Mouse (Mus musculus): ENCODE measurements around the gene Smchd1. TPM values are rescaled to one million over a fixed set of nuclear protein-coding genes. Genes with fewer than 3 reads are reported as not detected.

Smchd1 gene
- total RNA-seq, 2 experiments from 2014 or later: 28.8 to 33.8 TPM

DNA sequence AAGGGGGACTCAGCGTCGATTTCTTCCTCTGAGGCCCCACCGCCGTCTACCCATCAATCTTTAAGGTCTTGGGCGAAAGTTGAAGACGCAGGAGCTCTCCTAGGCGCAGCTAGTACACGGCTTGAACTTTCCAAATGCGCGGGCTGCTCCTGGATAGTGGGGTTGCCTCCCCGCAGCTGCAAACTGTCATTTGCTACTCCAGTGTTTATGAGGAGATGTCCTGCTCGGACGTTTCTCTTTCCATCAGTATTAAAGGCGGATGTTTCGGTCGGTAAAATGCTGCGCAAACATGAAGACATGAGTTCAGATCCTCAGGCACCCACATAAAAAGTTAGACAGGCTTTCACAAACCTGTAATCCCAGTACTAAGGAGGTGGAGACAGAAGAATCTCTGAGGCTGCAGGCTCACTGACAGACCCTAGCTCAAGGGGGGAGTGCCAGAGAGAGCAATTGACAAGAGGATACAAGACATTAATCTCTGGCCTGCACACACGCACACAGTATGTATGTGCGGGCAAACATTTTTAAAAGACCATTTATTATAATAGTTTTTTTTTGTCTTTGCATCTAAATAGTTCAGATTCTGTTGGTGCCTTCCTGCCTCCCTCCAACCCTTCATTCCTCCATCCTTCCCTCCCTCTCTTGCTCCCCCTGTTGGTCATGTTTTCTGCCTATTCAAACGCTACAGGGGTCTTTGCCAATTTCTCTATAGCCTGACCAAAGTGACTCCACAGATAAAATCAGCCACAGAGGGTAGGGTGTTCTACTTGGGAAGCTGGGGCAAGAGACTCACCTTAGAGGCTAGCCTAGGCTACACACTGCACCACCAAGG lies 163.6 kb downstream of the Smchd1 start, which contains the start of gene Emilin2:
Gene Emilin2 (minus strand): TSS at position 639 of the 832 bp plus-strand sequence.
- DNase-seq (ENCODE audit: extremely low spot score in 1 of 2, low spot score in 1 of 2): peak in 1 of 2 experiments; percentile 23

DNA sequence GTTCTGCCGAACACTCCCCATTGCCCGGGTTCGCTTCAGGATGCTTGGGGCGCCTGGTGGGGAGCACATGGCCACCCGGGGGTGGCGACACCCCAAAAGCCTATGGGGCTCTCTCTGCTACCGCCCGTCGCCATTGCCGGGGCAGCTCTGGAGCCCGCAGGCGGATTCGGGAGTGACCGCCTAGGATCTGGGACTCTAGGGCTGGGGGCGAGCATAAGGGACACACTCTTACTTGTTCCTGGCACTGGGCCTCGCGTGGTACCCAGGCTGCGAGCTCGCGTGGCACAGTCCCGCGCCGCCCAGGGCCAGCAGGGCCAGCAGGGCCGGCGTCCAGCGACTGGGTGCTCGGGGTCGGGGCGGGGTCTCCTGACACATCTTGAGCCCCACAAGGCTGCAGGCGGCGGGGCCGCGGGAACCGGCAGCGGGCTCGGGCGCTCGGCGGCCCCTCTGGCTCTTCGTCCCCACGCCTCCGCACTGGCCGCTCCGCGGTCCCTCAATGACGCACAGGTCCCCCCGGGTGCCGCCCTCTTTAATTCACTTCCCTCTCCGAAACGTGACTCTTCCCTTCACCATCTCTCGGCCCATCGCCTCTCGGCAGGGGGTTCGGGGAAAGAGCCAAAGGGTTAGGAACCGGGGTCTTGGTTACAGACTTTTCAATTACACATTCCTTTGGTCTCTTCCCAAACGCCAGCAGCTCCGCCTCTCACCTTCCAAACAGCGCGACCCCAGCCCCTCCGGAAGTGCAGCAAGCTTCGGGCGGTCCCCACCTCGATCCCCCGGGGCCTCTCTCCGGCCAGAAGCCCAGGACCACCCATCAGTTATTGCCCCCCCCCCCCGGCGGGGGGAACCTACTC lies 164.4 kb downstream of the Smchd1 start:
- no peak for DNase-seq (ENCODE audit: extremely low spot score in 1 of 2, low spot score in 1 of 2)

DNA sequence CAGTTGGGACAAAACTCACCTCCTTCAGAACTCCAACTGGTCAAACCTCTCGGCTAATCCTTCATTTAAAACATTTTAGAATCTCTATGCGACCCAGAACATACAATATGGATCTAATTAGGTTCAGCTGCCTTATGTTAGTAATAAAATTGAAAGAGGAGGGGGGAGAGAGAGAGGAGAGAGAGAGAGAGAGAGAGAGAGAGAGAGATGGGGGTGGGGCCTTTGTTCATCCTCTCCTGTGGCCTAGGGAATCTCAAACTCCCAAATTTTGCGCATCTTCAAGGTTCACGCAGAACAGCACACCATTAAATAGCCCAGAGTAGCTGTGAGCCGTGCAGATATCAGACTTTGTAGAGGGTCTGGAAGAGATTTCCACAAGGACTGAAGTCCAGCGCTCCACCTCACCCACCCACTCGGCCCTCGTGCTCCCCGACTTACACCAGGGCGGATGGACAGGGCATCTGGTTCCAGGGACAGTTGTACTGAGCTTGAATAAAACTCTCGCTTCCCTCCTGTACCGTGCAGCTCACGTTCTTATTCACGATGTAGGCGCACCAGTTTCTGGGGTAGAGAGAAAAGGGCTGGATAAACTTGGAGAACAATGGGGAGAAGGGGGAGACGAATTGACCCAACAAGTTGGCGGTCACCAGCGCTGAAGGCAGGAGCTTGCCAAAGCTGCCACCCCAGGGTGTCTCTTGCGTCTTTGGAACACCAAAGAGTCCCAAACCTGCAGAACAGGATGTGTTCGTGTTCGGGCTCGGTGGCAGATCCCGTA lies 165.2 kb downstream of the Smchd1 start:
- no peak for DNase-seq (ENCODE audit: extremely low spot score in 1 of 2, low spot score in 1 of 2)

DNA sequence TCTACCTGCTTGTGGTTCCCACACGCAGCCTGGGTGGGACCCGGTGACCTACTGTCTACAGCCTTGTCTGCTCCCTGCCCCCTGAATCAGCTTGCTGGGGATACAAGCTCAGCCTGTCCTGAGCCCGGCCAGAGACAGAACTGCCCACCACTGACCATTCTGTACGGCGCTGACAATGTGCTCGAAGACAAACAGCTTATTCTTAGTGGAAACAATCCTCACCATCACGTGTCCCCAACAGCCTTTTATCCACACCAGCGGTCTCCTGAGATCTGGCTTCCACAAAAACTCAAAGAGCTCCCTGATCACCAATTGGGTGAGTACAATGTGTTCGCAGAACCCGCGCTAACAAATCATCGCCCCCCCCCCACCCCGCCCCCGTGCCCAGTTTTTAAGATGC lies 166.0 kb downstream of the Smchd1 start:
- DNase-seq (ENCODE audit: extremely low spot score in 1 of 2, low spot score in 1 of 2): no peak

DNA sequence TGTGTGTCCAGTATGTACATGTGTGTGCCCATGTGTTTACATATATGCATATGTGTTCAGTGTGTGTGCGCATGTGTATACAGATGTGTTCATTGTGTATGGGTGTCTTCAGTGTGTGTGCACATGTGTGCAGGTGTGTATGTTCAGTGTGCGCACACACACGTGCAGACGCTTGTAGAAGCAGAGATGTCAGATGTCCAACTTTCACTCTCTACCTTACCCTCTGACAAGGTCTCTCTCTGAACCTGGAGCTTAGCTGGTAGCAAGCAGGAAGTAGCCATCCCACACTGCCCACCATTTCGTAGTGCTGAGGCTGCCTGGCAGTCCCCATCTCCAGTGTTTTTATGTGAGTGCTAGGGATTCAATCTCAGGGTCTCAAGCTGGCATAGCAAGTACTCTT lies 166.8 kb downstream of the Smchd1 start:
- DNase-seq (ENCODE audit: extremely low spot score in 1 of 2, low spot score in 1 of 2): no peak

DNA sequence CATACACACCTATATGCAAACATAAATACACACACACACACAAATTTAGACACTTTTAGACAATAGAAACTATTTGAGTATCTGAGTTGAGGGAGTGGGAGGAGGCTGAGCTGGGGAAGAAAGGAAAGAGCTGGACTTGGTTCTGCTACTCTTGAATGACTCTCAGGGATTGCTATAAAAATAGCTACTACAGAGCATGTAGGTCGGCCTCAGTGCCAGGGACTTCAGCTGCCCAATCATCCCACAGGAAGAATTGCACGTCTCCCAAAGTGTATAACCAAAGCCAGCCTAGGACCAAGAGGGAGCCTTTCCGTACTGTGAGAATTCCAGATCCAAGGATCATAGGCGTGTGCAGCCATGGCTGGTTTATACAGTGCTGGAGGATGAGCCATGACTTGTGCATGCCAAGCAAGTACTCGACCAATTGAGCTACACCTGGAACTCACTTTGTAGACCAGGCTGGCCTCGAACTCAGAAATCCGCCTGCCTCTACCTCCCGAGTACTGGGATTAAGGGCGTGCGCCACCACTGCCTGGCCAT lies 167.8 kb downstream of the Smchd1 start:
- DNase-seq (ENCODE audit: extremely low spot score in 1 of 2, low spot score in 1 of 2): no peak

DNA sequence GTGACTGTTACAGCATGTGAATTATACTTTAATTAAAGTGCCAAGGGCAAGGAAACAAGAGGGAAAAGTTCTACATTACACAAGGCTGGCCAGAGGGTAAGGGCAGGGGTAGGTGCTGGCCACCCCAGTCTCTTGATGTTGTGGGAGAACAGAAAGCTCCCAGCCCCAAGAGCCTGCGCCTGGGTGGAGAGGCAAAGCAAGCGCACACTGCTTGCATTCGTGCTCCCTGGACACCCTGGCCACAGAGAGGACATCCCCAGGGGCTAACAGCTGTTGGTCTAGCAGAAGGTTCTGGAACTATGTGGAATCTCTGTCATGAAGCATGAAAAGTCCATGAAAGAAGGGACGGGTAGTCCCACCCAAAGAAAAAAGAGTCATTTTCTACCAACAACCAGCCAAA lies 168.4 kb downstream of the Smchd1 start:
- DNase-seq (ENCODE audit: extremely low spot score in 1 of 2, low spot score in 1 of 2): no peak

DNA sequence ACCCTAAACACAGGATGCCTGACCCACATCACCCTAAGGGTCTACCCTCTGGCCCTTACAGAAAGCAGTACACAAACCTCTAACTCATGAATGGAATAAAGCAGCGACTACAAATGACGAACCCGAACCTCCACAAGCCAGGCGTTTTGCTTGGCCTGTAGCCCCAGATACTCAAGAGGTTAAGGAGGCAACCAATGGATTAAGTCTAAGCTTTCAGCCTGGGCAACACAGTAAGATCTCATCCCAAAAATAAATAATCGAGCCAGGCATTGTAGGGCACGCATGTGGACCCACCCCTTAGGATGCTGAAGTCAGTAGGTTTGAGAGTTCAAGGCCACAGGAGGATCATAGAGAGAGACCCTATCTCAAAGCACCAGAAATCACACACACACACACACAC lies 169.1 kb downstream of the Smchd1 start:
- no peak for DNase-seq (ENCODE audit: extremely low spot score in 1 of 2, low spot score in 1 of 2)

DNA sequence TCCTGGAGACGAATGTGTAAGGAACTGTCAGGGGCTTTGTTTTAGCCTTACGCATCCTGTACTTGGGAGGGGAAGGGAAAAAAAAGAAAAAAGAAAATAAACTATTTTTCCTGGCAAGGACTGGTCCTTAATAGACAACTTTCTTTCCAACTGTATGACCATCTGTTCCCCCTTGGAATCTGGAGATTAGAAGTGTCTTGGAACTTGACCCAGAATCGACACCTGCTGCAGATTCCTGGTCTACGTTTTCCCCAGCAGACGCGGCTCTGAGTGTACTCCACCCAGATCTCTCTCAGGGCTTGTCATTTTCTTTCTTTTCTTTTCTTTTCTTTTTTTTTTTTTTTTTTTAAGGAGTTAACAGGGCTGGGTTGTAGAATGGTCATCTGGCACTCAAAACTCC lies 171.7 kb downstream of the Smchd1 start:
- no peak for DNase-seq (ENCODE audit: extremely low spot score in 1 of 2, low spot score in 1 of 2)

DNA sequence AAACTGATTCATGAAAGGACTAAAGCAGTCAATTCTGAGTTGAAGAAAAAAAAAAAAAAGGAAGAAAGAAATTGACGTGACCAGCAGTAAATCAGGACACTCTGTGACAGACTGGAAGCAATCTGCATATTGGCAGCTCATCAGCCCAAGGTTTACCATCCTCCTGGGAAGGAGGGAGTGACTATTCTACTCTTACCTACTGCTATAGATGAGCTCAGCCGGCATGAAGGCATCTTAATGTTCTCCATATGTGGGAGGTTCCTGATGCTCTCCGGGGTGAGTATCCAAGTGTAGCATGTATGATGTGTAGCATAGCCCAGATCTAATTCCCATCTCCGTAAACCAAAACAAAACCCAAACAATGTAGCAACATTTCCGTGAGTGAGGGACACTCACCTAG lies 173.7 kb downstream of the Smchd1 start:
- DNase-seq (ENCODE audit: extremely low spot score in 1 of 2, low spot score in 1 of 2): no peak

DNA sequence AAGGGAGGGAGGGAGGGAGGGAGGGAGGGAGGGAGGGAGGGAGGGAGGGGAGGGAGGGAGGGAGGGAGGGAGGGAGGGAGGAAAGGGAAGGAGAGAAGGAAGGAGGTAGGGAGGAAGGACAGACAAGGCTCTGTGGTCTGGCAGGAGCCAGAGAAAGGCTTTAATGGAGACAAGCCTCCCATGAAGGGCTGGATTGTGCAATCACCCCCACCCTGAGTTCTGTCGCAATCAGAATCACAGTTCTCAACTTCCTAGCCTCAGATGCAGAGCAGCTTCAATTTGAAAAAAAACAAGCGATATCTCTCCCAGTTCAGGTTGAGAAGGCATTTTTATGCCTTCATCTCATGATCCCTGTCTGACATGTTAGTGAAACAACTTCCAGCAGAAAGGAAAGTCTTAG lies 174.8 kb downstream of the Smchd1 start:
- DNase-seq (ENCODE audit: extremely low spot score in 1 of 2, low spot score in 1 of 2): no peak

DNA sequence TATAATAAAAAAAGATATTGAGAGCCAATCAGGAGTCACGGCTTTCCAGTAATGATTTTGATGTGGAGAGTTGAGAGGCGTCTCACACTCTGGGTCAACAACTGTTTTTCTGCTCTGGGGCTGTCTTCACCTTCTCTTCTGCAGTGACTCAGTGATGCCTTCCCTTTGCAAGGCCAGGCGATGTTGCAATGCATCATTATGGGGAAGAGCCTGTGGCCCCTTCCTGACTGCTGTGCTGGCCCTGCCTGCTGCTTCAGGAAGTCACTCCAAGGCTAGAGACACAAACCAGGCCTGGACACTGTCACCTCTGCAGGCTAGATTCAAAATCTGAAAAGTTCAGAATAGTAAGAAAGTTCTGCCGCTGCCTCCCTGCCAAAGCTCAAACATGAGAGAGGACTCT lies 175.3 kb downstream of the Smchd1 start:
- no peak for DNase-seq (ENCODE audit: extremely low spot score in 1 of 2, low spot score in 1 of 2)

DNA sequence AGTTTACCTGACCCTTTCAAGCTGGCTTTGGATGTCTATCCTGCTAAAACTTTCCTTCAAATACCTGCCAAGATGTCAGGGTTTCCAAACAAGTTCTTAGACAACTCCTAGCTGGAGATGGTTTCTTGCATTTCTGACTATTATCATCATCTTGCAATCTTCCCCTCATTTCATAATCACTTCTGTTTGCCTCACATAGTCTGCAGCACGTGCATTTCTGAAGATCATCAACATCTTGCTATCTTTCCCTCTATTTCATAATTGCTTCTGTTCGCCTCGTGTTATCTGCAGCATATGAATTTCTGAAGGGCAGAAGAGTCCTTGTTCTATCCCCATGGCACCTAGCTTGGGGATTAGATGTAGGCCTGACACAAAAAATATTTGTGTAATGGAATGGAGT lies 180.6 kb downstream of the Smchd1 start:
- no peak for DNase-seq (ENCODE audit: extremely low spot score in 1 of 2, low spot score in 1 of 2)

Other genes with a start within 250 kb of the Smchd1 start
- 1 to 10 TPM; 2.3 to 3.8 TPM for gene Emilin2, start 163.4 kb downstream of the Smchd1 start, total RNA-seq (2021)
- gene Gm4707, start 15.4 kb downstream of the Smchd1 start, total RNA-seq (2021): 1 to 10 TPM; 1.6 to 2.6 TPM
- gene Ndc80, start 51.5 kb upstream of the Smchd1 start, total RNA-seq (2021): under 1 TPM; 0.38 to 0.69 TPM
- gene Spdya, start 76.7 kb upstream of the Smchd1 start, total RNA-seq (2021): 1 to 10 TPM in 1 of 2 experiments, under 1 TPM in 1; 0.75 to 1.1 TPM
- 10 to 100 TPM; 24.9 to 26.7 TPM for gene Wdr43, start 140.6 kb upstream of the Smchd1 start, total RNA-seq (2021)
- 1 to 10 TPM; 1.2 to 1.8 TPM for gene Togaram2, start 197.9 kb upstream of the Smchd1 start, total RNA-seq (2021)

All from layer of hippocampus, postnatal 25 days (tissue).